Mouse (Mus musculus): ENCODE data around the gene Nf1. TPM values are rescaled to one million over a fixed set of nuclear protein-coding genes. Genes with fewer than 3 reads are reported as not detected.
"Not testable (repeated sequence)": the region's sequence is repeated elsewhere in the genome, so short reads cannot be mapped to it uniquely, and the experiment has no call there.

Gene Nf1
- polyA plus RNA-seq, 1 experiment from 2014 or later = 10.4 TPM

DNA sequence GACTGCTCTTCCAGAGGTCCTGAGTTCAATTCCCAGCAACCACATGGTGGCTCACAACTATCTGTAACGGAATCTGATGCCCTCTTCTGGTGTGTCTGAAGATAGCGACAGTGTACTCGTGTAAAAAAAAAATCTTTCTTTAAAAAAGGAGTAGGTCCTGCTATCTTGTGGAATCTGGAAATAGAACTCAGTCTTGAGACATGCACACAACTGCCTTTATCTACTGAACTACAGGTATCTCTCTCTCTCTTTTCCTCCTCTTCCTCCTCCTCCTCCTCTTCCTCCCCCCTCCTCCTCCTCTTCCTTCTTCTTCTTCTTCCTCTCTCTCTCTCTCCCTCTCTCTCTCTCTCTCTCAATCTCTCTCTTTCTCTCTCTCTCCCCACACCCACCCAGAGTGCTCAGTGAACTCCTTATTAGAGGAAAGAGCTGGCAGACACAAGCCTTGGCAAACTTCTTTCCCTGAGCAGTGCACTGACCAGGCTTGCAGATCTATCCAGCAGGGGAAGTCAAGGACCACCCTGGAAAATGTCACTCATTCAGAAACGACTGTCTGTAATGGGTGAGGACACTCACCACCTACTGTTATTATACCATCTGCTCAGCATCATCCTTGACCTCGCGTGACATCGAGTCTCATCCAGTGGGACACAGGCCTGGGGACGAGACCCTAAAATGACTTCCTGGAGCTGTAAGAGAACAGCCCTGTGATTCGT lies 39.6 kb upstream of the Nf1 start:
- WGBS = 84% methylated on average over 9 of the region's 9 CpGs
- DNase-seq (ENCODE audit: low spot score) (no peak), ATAC-seq (replicated peaks; ENCODE audit: low FRiP score) (no peak)
- H3K9me3 ChIP-seq (ENCODE audit: control insufficient read depth, low read length) = no peaks in the 10 kb centered on the region
- H3K4me3 ChIP-seq (ENCODE audit: low read depth, low read length) = no peak overlapping the region
- H3K27ac ChIP-seq (ENCODE audit: low read depth, low read length) = no peak overlapping the region
- no peaks in the 10 kb centered on the region for H3K27me3 ChIP-seq (ENCODE audit: control insufficient read depth, insufficient read depth, low read length)
- H3K4me2 ChIP-seq (ENCODE audit: low read depth, low read length, severe bottlenecking) = no peak overlapping the region
- no peak overlapping the region for H3K9ac ChIP-seq (ENCODE audit: low read length)
- no peaks in the 10 kb centered on the region for H3K36me3 ChIP-seq (ENCODE audit: control insufficient read depth, insufficient read depth, low read length)
- no peaks in the 10 kb centered on the region for H3K4me1 ChIP-seq (replicated peaks; ENCODE audit: control insufficient read depth, insufficient read depth, low read length)

DNA sequence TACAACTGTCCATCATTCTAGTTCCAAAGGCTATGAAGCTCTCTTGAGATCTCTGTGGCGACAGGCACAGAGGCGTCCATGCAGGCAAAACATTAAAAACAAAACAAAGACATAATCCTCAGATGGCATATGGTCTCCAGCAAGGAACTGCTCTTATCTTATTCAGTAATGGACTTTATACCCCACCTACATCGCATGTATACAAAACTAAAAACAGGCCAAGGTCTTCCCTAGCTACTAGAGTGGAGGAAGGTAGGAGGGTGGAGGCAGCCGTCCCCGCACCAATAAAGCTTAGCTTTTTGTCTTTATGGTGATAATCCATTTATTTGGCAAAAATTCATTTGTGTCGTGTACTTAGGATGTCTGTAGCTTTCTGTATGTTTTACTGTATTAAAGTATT lies 36.4 kb upstream of the Nf1 start:
- 85% methylated on average over 6 of the region's 6 CpGs for WGBS
- ATAC-seq (replicated peaks; ENCODE audit: low FRiP score) = no peak
- Histone ChIP-seq H3K4me3 (ENCODE audit: low read depth, low read length) (no peak overlapping the region), H3K4me2 (ENCODE audit: low read depth, low read length, severe bottlenecking) (no peak overlapping the region), H3K4me1 (replicated peaks; ENCODE audit: control insufficient read depth, insufficient read depth, low read length) (peaks cover 15% of the 10 kb centered on the region), H3K9me3 (ENCODE audit: control insufficient read depth, low read length) (no peaks in the 10 kb centered on the region), H3K36me3 (ENCODE audit: control insufficient read depth, insufficient read depth, low read length) (no peaks in the 10 kb centered on the region), H3K9ac (ENCODE audit: low read length) (no peak overlapping the region), H3K27me3 (ENCODE audit: control insufficient read depth, insufficient read depth, low read length) (no peaks in the 10 kb centered on the region), H3K27ac (ENCODE audit: low read depth, low read length) (no peak overlapping the region)
- no peak for DNase-seq (ENCODE audit: low spot score)

- H3K4me3 ChIP-seq (ENCODE audit: low read depth, low read length); H3K9ac ChIP-seq (ENCODE audit: low read length); DNase-seq (ENCODE audit: low spot score); H3K36me3 ChIP-seq (ENCODE audit: control insufficient read depth, insufficient read depth, low read length); H3K4me2 ChIP-seq (ENCODE audit: low read depth, low read length, severe bottlenecking); H3K9me3 ChIP-seq (ENCODE audit: control insufficient read depth, low read length); H3K27me3 ChIP-seq (ENCODE audit: control insufficient read depth, insufficient read depth, low read length); ATAC-seq (replicated peaks; ENCODE audit: low FRiP score); H3K27ac ChIP-seq (ENCODE audit: low read depth, low read length): not testable (repeated sequence)
- WGBS = 91% methylated on average over 4 of the region's 4 CpGs
- H3K4me1 ChIP-seq (replicated peaks; ENCODE audit: control insufficient read depth, insufficient read depth, low read length) = peaks cover 18% of the 10 kb centered on the region
Measured at GRCm38 (mm10) chr11:79304245-79304644, 35.2 kb upstream of the Nf1 start.

GRCm38 (mm10) chr11:79305697-79306340 lies 33.7 kb upstream of the Nf1 start:
- Histone ChIP-seq H3K9me3 (ENCODE audit: control insufficient read depth, low read length) (no peaks in the 10 kb centered on the region), H3K4me2 (ENCODE audit: low read depth, low read length, severe bottlenecking) (no peak overlapping the region), H3K27ac (ENCODE audit: low read depth, low read length) (no peak overlapping the region), H3K4me3 (ENCODE audit: low read depth, low read length) (no peak overlapping the region), H3K9ac (ENCODE audit: low read length) (no peak overlapping the region), H3K27me3 (ENCODE audit: control insufficient read depth, insufficient read depth, low read length) (no peaks in the 10 kb centered on the region), H3K36me3 (ENCODE audit: control insufficient read depth, insufficient read depth, low read length) (no peaks in the 10 kb centered on the region), H3K4me1 (replicated peaks; ENCODE audit: control insufficient read depth, insufficient read depth, low read length) (peaks cover 18% of the 10 kb centered on the region)
- WGBS = 88% methylated on average over 9 of the region's 9 CpGs
- no peak for ATAC-seq (replicated peaks; ENCODE audit: low FRiP score)
- no peak for DNase-seq (ENCODE audit: low spot score)

- H3K9ac ChIP-seq (ENCODE audit: low read length) = peak overlapping the region; percentile 16; the same call in 1 of the 2 replicates
- DNase-seq (ENCODE audit: low spot score) (no peak), ATAC-seq (replicated peaks; ENCODE audit: low FRiP score) (no peak; the same call in 1 of the 2 replicates)
- H3K4me2 ChIP-seq (ENCODE audit: low read depth, low read length, severe bottlenecking) = no peak overlapping the region
- peaks cover 18% of the 10 kb centered on the region for H3K4me1 ChIP-seq (replicated peaks; ENCODE audit: control insufficient read depth, insufficient read depth, low read length)
- 32% methylated on average over 7 of the region's 7 CpGs for WGBS
- peak overlapping the region; percentile 20 for H3K27ac ChIP-seq (ENCODE audit: low read depth, low read length)
- no peaks in the 10 kb centered on the region for H3K27me3 ChIP-seq (ENCODE audit: control insufficient read depth, insufficient read depth, low read length)
- no peaks in the 10 kb centered on the region for H3K9me3 ChIP-seq (ENCODE audit: control insufficient read depth, low read length)
- H3K36me3 ChIP-seq (ENCODE audit: control insufficient read depth, insufficient read depth, low read length) = no peaks in the 10 kb centered on the region
- no peak overlapping the region for H3K4me3 ChIP-seq (ENCODE audit: low read depth, low read length)
Measured at GRCm38 (mm10) chr11:79306510-79306909, 33.0 kb upstream of the Nf1 start.

DNA sequence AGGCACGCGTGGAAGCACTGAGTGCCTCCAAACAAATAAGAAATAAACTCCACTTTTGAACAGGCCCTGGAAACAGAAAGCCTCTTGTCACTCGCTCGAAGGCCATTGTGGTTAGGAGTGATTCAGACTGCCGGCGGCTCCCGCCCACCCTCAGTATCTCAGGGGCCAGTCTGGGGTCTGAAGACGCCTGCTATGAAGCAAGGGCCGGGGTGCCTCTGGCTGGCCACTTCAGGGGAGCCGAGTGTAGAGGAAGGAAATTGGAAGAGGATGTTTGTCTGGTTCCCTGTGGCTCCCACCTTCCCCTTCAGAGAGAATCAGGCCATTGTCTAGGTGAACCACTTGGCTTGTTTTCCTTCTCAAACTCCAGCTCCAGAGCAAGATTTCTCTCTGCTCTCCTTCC lies 32.5 kb upstream of the Nf1 start:
- Histone ChIP-seq H3K36me3 (ENCODE audit: control insufficient read depth, insufficient read depth, low read length) (no peaks in the 10 kb centered on the region), H3K4me2 (ENCODE audit: low read depth, low read length, severe bottlenecking) (0 out of 2 replicates have a peak overlapping the region, but pooled peaks have one; percentile 5), H3K9ac (ENCODE audit: low read length) (peak overlapping the region; percentile 35; the same call in 1 of the 2 replicates), H3K4me1 (replicated peaks; ENCODE audit: control insufficient read depth, insufficient read depth, low read length) (peaks cover 18% of the 10 kb centered on the region), H3K27me3 (ENCODE audit: control insufficient read depth, insufficient read depth, low read length) (no peaks in the 10 kb centered on the region), H3K4me3 (ENCODE audit: low read depth, low read length) (no peak overlapping the region), H3K27ac (ENCODE audit: low read depth, low read length) (peak overlapping the region; percentile 20), H3K9me3 (ENCODE audit: control insufficient read depth, low read length) (no peaks in the 10 kb centered on the region)
- DNase-seq (ENCODE audit: low spot score) (peak; percentile 80), ATAC-seq (replicated peaks; ENCODE audit: low FRiP score) (peak; percentile 58; the same call in 1 of the 2 replicates)
- WGBS = 3% methylated on average over 10 of the region's 10 CpGs

DNA sequence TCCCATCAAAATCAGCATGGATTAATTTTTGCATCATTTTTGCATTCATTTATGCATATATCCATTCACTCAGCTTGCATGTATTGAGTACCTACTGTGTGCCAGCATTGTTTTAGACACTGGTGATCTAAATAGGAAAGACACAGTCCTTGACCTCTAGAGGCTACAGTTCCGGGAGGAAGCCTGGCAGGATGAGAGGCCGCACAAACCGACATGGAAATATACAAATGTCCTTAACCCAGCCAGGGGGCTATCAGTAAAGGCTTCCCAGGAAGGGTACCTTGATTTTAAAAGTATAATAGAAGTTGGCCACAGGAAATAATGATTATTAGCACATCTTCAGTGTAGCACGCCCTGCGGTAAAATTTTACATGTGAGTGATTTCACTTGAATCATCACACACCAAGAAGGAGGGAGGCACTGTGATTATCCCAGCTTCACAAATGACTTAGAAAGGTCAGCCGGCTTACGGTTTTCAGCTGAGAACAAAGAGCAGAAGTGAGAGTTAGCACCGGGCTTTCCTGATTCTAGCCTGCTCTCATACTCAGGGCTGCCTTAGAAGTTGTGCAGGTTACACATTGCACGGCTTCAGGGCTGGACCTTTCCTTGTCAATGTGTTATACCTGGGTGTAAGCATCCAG lies 31.8 kb upstream of the Nf1 start:
- H3K9me3 ChIP-seq (ENCODE audit: control insufficient read depth, low read length) = no peaks in the 10 kb centered on the region
- H3K27ac ChIP-seq (ENCODE audit: low read depth, low read length) = peak overlapping the region; percentile 20
- H3K4me2 ChIP-seq (ENCODE audit: low read depth, low read length, severe bottlenecking) = no peak overlapping the region
- H3K36me3 ChIP-seq (ENCODE audit: control insufficient read depth, insufficient read depth, low read length) = no peaks in the 10 kb centered on the region
- 32% methylated on average over 9 of the region's 9 CpGs for WGBS
- no peaks in the 10 kb centered on the region for H3K27me3 ChIP-seq (ENCODE audit: control insufficient read depth, insufficient read depth, low read length)
- ATAC-seq (replicated peaks; ENCODE audit: low FRiP score) (no peak), DNase-seq (ENCODE audit: low spot score) (no peak)
- no peak overlapping the region for H3K9ac ChIP-seq (ENCODE audit: low read length)
- peaks cover 18% of the 10 kb centered on the region for H3K4me1 ChIP-seq (replicated peaks; ENCODE audit: control insufficient read depth, insufficient read depth, low read length)
- H3K4me3 ChIP-seq (ENCODE audit: low read depth, low read length) = no peak overlapping the region

GRCm38 (mm10) chr11:79310467-79310866 lies 29.0 kb upstream of the Nf1 start:
- H3K9ac ChIP-seq (ENCODE audit: low read length) = no peak overlapping the region
- H3K4me2 ChIP-seq (ENCODE audit: low read depth, low read length, severe bottlenecking) = no peak overlapping the region
- no peaks in the 10 kb centered on the region for H3K36me3 ChIP-seq (ENCODE audit: control insufficient read depth, insufficient read depth, low read length)
- no peak overlapping the region for H3K27ac ChIP-seq (ENCODE audit: low read depth, low read length)
- H3K4me1 ChIP-seq (replicated peaks; ENCODE audit: control insufficient read depth, insufficient read depth, low read length) = peaks cover 18% of the 10 kb centered on the region
- DNase-seq (ENCODE audit: low spot score) (no peak), ATAC-seq (replicated peaks; ENCODE audit: low FRiP score) (no peak)
- no peak overlapping the region for H3K4me3 ChIP-seq (ENCODE audit: low read depth, low read length)
- 89% methylated on average over 5 of the region's 5 CpGs for WGBS
- no peaks in the 10 kb centered on the region for H3K9me3 ChIP-seq (ENCODE audit: control insufficient read depth, low read length)
- H3K27me3 ChIP-seq (ENCODE audit: control insufficient read depth, insufficient read depth, low read length) = no peaks in the 10 kb centered on the region
